Mouse (Mus musculus): ENCODE measurements around the gene Btbd9. TPM values are rescaled to one million over a fixed set of nuclear protein-coding genes. Genes with fewer than 3 reads are reported as not detected.

Btbd9 gene
- polyA plus RNA-seq, 1 experiment = 21.3 TPM

DNA sequence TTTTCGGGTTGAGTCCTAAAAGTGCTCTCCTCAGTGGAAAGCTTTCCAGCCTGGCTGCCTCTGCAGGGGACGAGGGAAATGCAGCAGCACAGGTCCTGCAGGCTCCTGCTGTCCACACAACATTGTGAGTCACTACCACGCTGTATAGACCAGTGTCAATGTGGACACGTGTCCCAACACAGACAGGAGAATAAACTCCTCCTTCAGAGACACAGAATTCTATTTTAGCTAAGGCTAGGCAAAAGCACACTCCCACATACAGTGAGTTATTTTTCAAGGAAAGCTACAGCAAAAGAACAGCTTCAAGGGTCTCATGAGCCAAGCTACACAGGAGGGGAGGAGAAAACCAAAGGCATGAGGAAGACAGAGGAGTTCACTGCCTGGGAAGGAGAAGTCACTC lies 243.2 kb downstream of the Btbd9 start:
- TF ChIP-seq USF1 (IDR thresholded peaks at IDR 0.05; ENCODE audit: low read depth) = no peak
- no peak for TF ChIP-seq SRF (IDR thresholded peaks at IDR 0.05; ENCODE audit: control insufficient read depth, insufficient read length, low read depth)
- TF ChIP-seq MYOG (IDR thresholded peaks at IDR 0.05; ENCODE audit: control insufficient read depth in 1 of 3, insufficient read depth in 1 of 3, insufficient read length in 2 of 3, low read depth in 2 of 3) = no peak
- TF ChIP-seq POLR2AphosphoS2 (IDR thresholded peaks at IDR 0.05; ENCODE audit: insufficient read length, low read depth) = no peak
- no peak for TF ChIP-seq E2F4 (IDR thresholded peaks at IDR 0.05; ENCODE audit: insufficient read depth)
- TF ChIP-seq TCF12 (IDR thresholded peaks at IDR 0.05; ENCODE audit: insufficient read depth, poor library complexity, severe bottlenecking) = no peak
- no peak for TF ChIP-seq CEBPB (IDR thresholded peaks at IDR 0.05; ENCODE audit: insufficient read depth, poor library complexity, severe bottlenecking)
- TF ChIP-seq REST (IDR thresholded peaks at IDR 0.05; ENCODE audit: insufficient read depth, insufficient read length) = no peak
- no peak for TF ChIP-seq TCF3 (IDR thresholded peaks at IDR 0.05; ENCODE audit: insufficient read length, low read depth)
- Histone ChIP-seq H3ac (ENCODE audit: control insufficient read depth, insufficient read length) (no peak overlapping the region), H3K36me3 (ENCODE audit: control insufficient read depth, insufficient read depth) (no peaks in the 10 kb centered on the region)

DNA sequence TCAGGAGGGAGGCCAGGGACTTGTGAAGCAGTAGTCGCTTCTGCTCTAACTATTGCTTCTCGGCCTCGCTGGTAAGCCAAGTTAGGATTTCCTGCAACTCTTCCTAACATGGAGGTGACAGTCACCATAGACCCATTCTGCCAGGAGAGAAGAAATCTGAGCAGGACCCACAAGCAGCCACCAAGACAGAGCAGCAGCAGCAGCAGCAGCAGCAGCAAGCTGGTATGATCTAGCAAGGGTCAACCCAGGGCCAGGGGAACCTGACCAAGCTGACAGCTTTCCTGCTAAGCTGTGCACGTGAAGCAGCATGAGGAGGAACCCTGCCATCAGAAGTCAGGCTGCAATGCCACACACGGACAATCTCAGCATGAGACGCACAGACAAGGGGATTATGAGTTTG lies 244.9 kb downstream of the Btbd9 start:
- H3K4me2 ChIP-seq (ENCODE audit: low read depth) = no peak overlapping the region
- no peak overlapping the region for H3K4me3 ChIP-seq
- no peaks in the 10 kb centered on the region for H3K79me2 ChIP-seq (ENCODE audit: control insufficient read depth, insufficient read depth)
- TF ChIP-seq USF1 (IDR thresholded peaks at IDR 0.05; ENCODE audit: low read depth) (no peak), POLR2A (IDR thresholded peaks at IDR 0.05; ENCODE audit: insufficient read length, low read depth) (no peak), MYOG (IDR thresholded peaks at IDR 0.05; ENCODE audit: control insufficient read depth in 1 of 3, insufficient read depth in 1 of 3, insufficient read length in 2 of 3, low read depth in 2 of 3) (no peak), TCF3 (IDR thresholded peaks at IDR 0.05; ENCODE audit: insufficient read length, low read depth) (no peak)
- H3K36me3 ChIP-seq (ENCODE audit: control insufficient read depth, insufficient read depth) = no peaks in the 10 kb centered on the region
- H3K27me3 ChIP-seq (ENCODE audit: control insufficient read depth, insufficient read depth, insufficient read length) = no peaks in the 10 kb centered on the region
- no peak overlapping the region for H3ac ChIP-seq (ENCODE audit: control insufficient read depth, insufficient read length)

More for the DNA sequence above, 243.2 kb downstream of the Btbd9 start:
- H3K4me3 ChIP-seq = no peak overlapping the region
- H3K4me2 ChIP-seq (ENCODE audit: low read depth) = no peak overlapping the region
- H3K79me2 ChIP-seq (ENCODE audit: control insufficient read depth, insufficient read depth) = no peaks in the 10 kb centered on the region
- no peaks in the 10 kb centered on the region for H3K27me3 ChIP-seq (ENCODE audit: control insufficient read depth, insufficient read depth, insufficient read length)

DNA sequence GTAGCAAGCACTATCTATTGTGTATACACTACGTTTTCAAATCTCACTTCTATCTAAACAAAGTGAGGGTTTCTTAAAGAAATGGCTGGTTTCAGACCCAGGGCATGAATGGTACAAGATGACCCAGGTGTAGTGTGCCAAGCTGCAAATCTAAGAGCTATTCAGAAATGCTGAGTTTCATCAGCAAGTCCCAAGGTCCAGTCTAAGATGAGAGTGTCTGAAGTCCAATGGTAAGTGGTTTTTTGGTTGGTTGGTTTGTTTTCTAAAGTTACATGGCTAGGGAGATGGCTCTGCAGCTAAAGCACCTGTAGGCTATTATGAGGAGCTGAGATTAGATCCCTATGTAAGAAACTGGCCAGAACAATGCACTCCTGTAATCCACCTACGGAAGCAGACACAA lies 246.8 kb downstream of the Btbd9 start:
- Histone ChIP-seq H3K4me3 (no peak overlapping the region), H3ac (ENCODE audit: control insufficient read depth, insufficient read length) (no peak overlapping the region), H3K36me3 (ENCODE audit: control insufficient read depth, insufficient read depth) (no peaks in the 10 kb centered on the region), H3K27me3 (ENCODE audit: control insufficient read depth, insufficient read depth, insufficient read length) (no peaks in the 10 kb centered on the region), H3K4me2 (ENCODE audit: low read depth) (no peak overlapping the region), H3K79me2 (ENCODE audit: control insufficient read depth, insufficient read depth) (no peaks in the 10 kb centered on the region)
- TF ChIP-seq TCF3 (IDR thresholded peaks at IDR 0.05; ENCODE audit: insufficient read length, low read depth) (no peak), POLR2A (IDR thresholded peaks at IDR 0.05; ENCODE audit: insufficient read length, low read depth) (no peak), E2F4 (IDR thresholded peaks at IDR 0.05; ENCODE audit: insufficient read depth) (no peak), POLR2AphosphoS2 (IDR thresholded peaks at IDR 0.05; ENCODE audit: insufficient read length, low read depth) (no peak), MYOG (IDR thresholded peaks at IDR 0.05; ENCODE audit: control insufficient read depth in 1 of 3, insufficient read depth in 1 of 3, insufficient read length in 2 of 3, low read depth in 2 of 3) (no peak), MYOD1 (IDR thresholded peaks at IDR 0.05; ENCODE audit: control insufficient read depth in 1 of 3, insufficient read length in 2 of 3, low read depth in 2 of 3) (no peak), TCF12 (IDR thresholded peaks at IDR 0.05; ENCODE audit: insufficient read depth, poor library complexity, severe bottlenecking) (no peak), REST (IDR thresholded peaks at IDR 0.05; ENCODE audit: insufficient read depth, insufficient read length) (no peak), SRF (IDR thresholded peaks at IDR 0.05; ENCODE audit: control insufficient read depth, insufficient read length, low read depth) (no peak)

GRCm38 (mm10) chr17:30328924-30329323 lies 247.4 kb downstream of the Btbd9 start:
- no peak overlapping the region for H3ac ChIP-seq (ENCODE audit: control insufficient read depth, insufficient read length)
- no peak overlapping the region for H3K4me2 ChIP-seq (ENCODE audit: low read depth)
- no peaks in the 10 kb centered on the region for H3K36me3 ChIP-seq (ENCODE audit: control insufficient read depth, insufficient read depth)
- H3K4me3 ChIP-seq = no peak overlapping the region
- no peaks in the 10 kb centered on the region for H3K27me3 ChIP-seq (ENCODE audit: control insufficient read depth, insufficient read depth, insufficient read length)
- TF ChIP-seq REST (IDR thresholded peaks at IDR 0.05; ENCODE audit: insufficient read depth, insufficient read length) = no peak
- TF ChIP-seq TCF3 (IDR thresholded peaks at IDR 0.05; ENCODE audit: insufficient read length, low read depth) = no peak
- no peak for TF ChIP-seq MYOG (IDR thresholded peaks at IDR 0.05; ENCODE audit: control insufficient read depth in 1 of 3, insufficient read depth in 1 of 3, insufficient read length in 2 of 3, low read depth in 2 of 3)
- no peak for TF ChIP-seq POLR2A (IDR thresholded peaks at IDR 0.05; ENCODE audit: insufficient read length, low read depth)
- no peak for TF ChIP-seq CEBPB (IDR thresholded peaks at IDR 0.05; ENCODE audit: insufficient read depth, poor library complexity, severe bottlenecking)
- no peak for TF ChIP-seq USF1 (IDR thresholded peaks at IDR 0.05; ENCODE audit: low read depth)
- TF ChIP-seq POLR2AphosphoS2 (IDR thresholded peaks at IDR 0.05; ENCODE audit: insufficient read length, low read depth) = no peak
- TF ChIP-seq MYOD1 (IDR thresholded peaks at IDR 0.05; ENCODE audit: control insufficient read depth in 1 of 3, insufficient read length in 2 of 3, low read depth in 2 of 3) = no peak
- no peak for TF ChIP-seq TCF12 (IDR thresholded peaks at IDR 0.05; ENCODE audit: insufficient read depth, poor library complexity, severe bottlenecking)
- no peak for TF ChIP-seq SRF (IDR thresholded peaks at IDR 0.05; ENCODE audit: control insufficient read depth, insufficient read length, low read depth)
- H3K79me2 ChIP-seq (ENCODE audit: control insufficient read depth, insufficient read depth) = no peaks in the 10 kb centered on the region

- Histone ChIP-seq H3ac (ENCODE audit: control insufficient read depth, insufficient read length) (no peak overlapping the region), H3K4me3 (no peak overlapping the region), H3K4me2 (ENCODE audit: low read depth) (no peak overlapping the region), H3K36me3 (ENCODE audit: control insufficient read depth, insufficient read depth) (no peaks in the 10 kb centered on the region), H3K27me3 (ENCODE audit: control insufficient read depth, insufficient read depth, insufficient read length) (no peaks in the 10 kb centered on the region), H3K79me2 (ENCODE audit: control insufficient read depth, insufficient read depth) (no peaks in the 10 kb centered on the region)
- no peak for TF ChIP-seq TCF3 (IDR thresholded peaks at IDR 0.05; ENCODE audit: insufficient read length, low read depth)
- TF ChIP-seq E2F4 (IDR thresholded peaks at IDR 0.05; ENCODE audit: insufficient read depth) = no peak
- no peak for TF ChIP-seq POLR2A (IDR thresholded peaks at IDR 0.05; ENCODE audit: insufficient read length, low read depth)
- TF ChIP-seq MAX (IDR thresholded peaks at IDR 0.05; ENCODE audit: low read depth) = no peak
- TF ChIP-seq SRF (IDR thresholded peaks at IDR 0.05; ENCODE audit: control insufficient read depth, insufficient read length, low read depth) = no peak
- TF ChIP-seq CEBPB (IDR thresholded peaks at IDR 0.05; ENCODE audit: insufficient read depth, poor library complexity, severe bottlenecking) = no peak
- TF ChIP-seq MYOG (IDR thresholded peaks at IDR 0.05; ENCODE audit: control insufficient read depth in 1 of 3, insufficient read depth in 1 of 3, insufficient read length in 2 of 3, low read depth in 2 of 3) = no peak
- TF ChIP-seq MYOD1 (IDR thresholded peaks at IDR 0.05; ENCODE audit: control insufficient read depth in 1 of 3, insufficient read length in 2 of 3, low read depth in 2 of 3) = no peak
- no peak for TF ChIP-seq POLR2AphosphoS2 (IDR thresholded peaks at IDR 0.05; ENCODE audit: insufficient read length, low read depth)
- TF ChIP-seq USF1 (IDR thresholded peaks at IDR 0.05; ENCODE audit: low read depth) = no peak
- TF ChIP-seq REST (IDR thresholded peaks at IDR 0.05; ENCODE audit: insufficient read depth, insufficient read length) = no peak
- no peak for TF ChIP-seq TCF12 (IDR thresholded peaks at IDR 0.05; ENCODE audit: insufficient read depth, poor library complexity, severe bottlenecking)
Observed at GRCm38 (mm10) chr17:30326906-30327305, 249.4 kb downstream of the Btbd9 start.
